Mouse (Mus musculus): ENCODE data around the gene Prickle2. TPM values are rescaled to one million over a fixed set of nuclear protein-coding genes. Genes with fewer than 3 reads are reported as not detected.

Gene Prickle2
- polyA plus RNA-seq, 1 experiment from 2014 or later, result 7.5 TPM

- Histone ChIP-seq H3K9me3 (no peaks in the 10 kb centered on the region), H3K4me2 (replicated peaks) (no peak overlapping the region), H3K36me3 (no peaks in the 10 kb centered on the region), H3K4me1 (no peaks in the 10 kb centered on the region), H3K27me3 (no peaks in the 10 kb centered on the region), H3K9ac (no peak overlapping the region), H3K4me3 (no peak overlapping the region), H3K27ac (no peak overlapping the region)
- 75% methylated on average over 8 of the region's 8 CpGs for WGBS
- ATAC-seq (ENCODE audit: insufficient number of reproducible peaks, insufficient read depth, low FRiP score, low TSS enrichment), result no peak
Measured at GRCm38 (mm10) chr6:92627048-92627617, 78.8 kb downstream of the Prickle2 start.

GRCm38 (mm10) chr6:92625923-92626322 lies 80.0 kb downstream of the Prickle2 start:
- WGBS, result 76% methylated on average over 1 of the region's 1 CpGs
- ATAC-seq (ENCODE audit: insufficient number of reproducible peaks, insufficient read depth, low FRiP score, low TSS enrichment), result no peak
- Histone ChIP-seq H3K9ac (no peak overlapping the region), H3K4me3 (no peak overlapping the region), H3K4me1 (no peaks in the 10 kb centered on the region), H3K27me3 (no peaks in the 10 kb centered on the region), H3K4me2 (replicated peaks) (no peak overlapping the region), H3K9me3 (no peaks in the 10 kb centered on the region), H3K27ac (no peak overlapping the region), H3K36me3 (no peaks in the 10 kb centered on the region)

- Histone ChIP-seq H3K4me3 (no peak overlapping the region), H3K27me3 (no peaks in the 10 kb centered on the region), H3K27ac (no peak overlapping the region), H3K4me1 (no peaks in the 10 kb centered on the region), H3K4me2 (replicated peaks) (no peak overlapping the region), H3K36me3 (peaks cover 2% of the 10 kb centered on the region; the same call in 1 of the 2 replicates), H3K9me3 (peaks cover 2% of the 10 kb centered on the region), H3K9ac (no peak overlapping the region)
- ATAC-seq (ENCODE audit: insufficient number of reproducible peaks, insufficient read depth, low FRiP score, low TSS enrichment), result no peak
- 66% methylated on average over 6 of the region's 6 CpGs for WGBS
Measured at GRCm38 (mm10) chr6:92624306-92624705, 81.6 kb downstream of the Prickle2 start.

GRCm38 (mm10) chr6:92617183-92617582 lies 88.8 kb downstream of the Prickle2 start:
- Histone ChIP-seq H3K27ac (no peak overlapping the region), H3K4me1 (no peaks in the 10 kb centered on the region), H3K9me3 (peaks cover 7% of the 10 kb centered on the region), H3K27me3 (no peaks in the 10 kb centered on the region), H3K36me3 (peaks cover 11% of the 10 kb centered on the region; the same call in 1 of the 2 replicates), H3K4me2 (replicated peaks) (no peak overlapping the region), H3K9ac (no peak overlapping the region), H3K4me3 (no peak overlapping the region)
- 71% methylated on average over 2 of the region's 2 CpGs for WGBS
- no peak for ATAC-seq (ENCODE audit: insufficient number of reproducible peaks, insufficient read depth, low FRiP score, low TSS enrichment)

GRCm38 (mm10) chr6:92614771-92615170 lies 91.2 kb downstream of the Prickle2 start:
- H3K4me1 ChIP-seq, result peaks cover 2% of the 10 kb centered on the region
- no peak overlapping the region for H3K27ac ChIP-seq
- H3K9me3 ChIP-seq, result peaks cover 7% of the 10 kb centered on the region
- H3K9ac ChIP-seq, result no peak overlapping the region
- H3K4me2 ChIP-seq (replicated peaks), result no peak overlapping the region
- H3K36me3 ChIP-seq, result peaks cover 11% of the 10 kb centered on the region; the same call in 1 of the 2 replicates
- WGBS, result 89% methylated on average over 3 of the region's 3 CpGs
- H3K27me3 ChIP-seq, result no peaks in the 10 kb centered on the region
- no peak overlapping the region for H3K4me3 ChIP-seq
- ATAC-seq (ENCODE audit: insufficient number of reproducible peaks, insufficient read depth, low FRiP score, low TSS enrichment), result no peak

- H3K9ac ChIP-seq, result no peak overlapping the region
- no peaks in the 10 kb centered on the region for H3K27me3 ChIP-seq
- no peak overlapping the region for H3K4me3 ChIP-seq
- H3K27ac ChIP-seq, result no peak overlapping the region
- peaks cover 24% of the 10 kb centered on the region for H3K4me1 ChIP-seq
- no peak overlapping the region for H3K4me2 ChIP-seq (replicated peaks)
- H3K9me3 ChIP-seq, result no peaks in the 10 kb centered on the region
- ATAC-seq (ENCODE audit: insufficient number of reproducible peaks, insufficient read depth, low FRiP score, low TSS enrichment), result no peak
- H3K36me3 ChIP-seq, result no peaks in the 10 kb centered on the region
- 57% methylated on average over 2 of the region's 2 CpGs for WGBS
Measured at GRCm38 (mm10) chr6:92612151-92612769, 93.7 kb downstream of the Prickle2 start.

GRCm38 (mm10) chr6:92609682-92610235 lies 96.2 kb downstream of the Prickle2 start:
- no peak for ATAC-seq (ENCODE audit: insufficient number of reproducible peaks, insufficient read depth, low FRiP score, low TSS enrichment)

GRCm38 (mm10) chr6:92609078-92609477 lies 96.9 kb downstream of the Prickle2 start:
- Histone ChIP-seq H3K4me1 (peaks cover 28% of the 10 kb centered on the region), H3K9ac (no peak overlapping the region), H3K9me3 (no peaks in the 10 kb centered on the region), H3K27me3 (no peaks in the 10 kb centered on the region), H3K4me2 (replicated peaks) (no peak overlapping the region), H3K36me3 (no peaks in the 10 kb centered on the region), H3K4me3 (no peak overlapping the region), H3K27ac (no peak overlapping the region)
- ATAC-seq (ENCODE audit: insufficient number of reproducible peaks, insufficient read depth, low FRiP score, low TSS enrichment), result no peak
- WGBS, result 65% methylated on average over 3 of the region's 3 CpGs

More at GRCm38 (mm10) chr6:92609682-92610235, 96.2 kb downstream of the Prickle2 start:
- Histone ChIP-seq H3K9ac (no peak overlapping the region), H3K4me3 (no peak overlapping the region), H3K4me1 (peaks cover 28% of the 10 kb centered on the region), H3K4me2 (replicated peaks) (no peak overlapping the region), H3K9me3 (no peaks in the 10 kb centered on the region), H3K36me3 (no peaks in the 10 kb centered on the region), H3K27me3 (no peaks in the 10 kb centered on the region), H3K27ac (no peak overlapping the region)
- 39% methylated on average over 9 of the region's 9 CpGs for WGBS

- 32% methylated on average over 2 of the region's 2 CpGs for WGBS
Measured at GRCm38 (mm10) chr6:92605156-92605555, 100.8 kb downstream of the Prickle2 start.

GRCm38 (mm10) chr6:92596340-92596739 lies 109.6 kb downstream of the Prickle2 start:
- H3K9me3 ChIP-seq, result no peaks in the 10 kb centered on the region
- H3K4me1 ChIP-seq, result no peaks in the 10 kb centered on the region
- H3K27me3 ChIP-seq, result 0 out of 2 replicates have a peak, but pooled peaks cover 2% of the 10 kb centered on the region
- H3K36me3 ChIP-seq, result no peaks in the 10 kb centered on the region
- no peak overlapping the region for H3K9ac ChIP-seq
- no peak overlapping the region for H3K4me2 ChIP-seq (replicated peaks)
- WGBS, result 85% methylated on average over 3 of the region's 3 CpGs
- H3K27ac ChIP-seq, result no peak overlapping the region
- H3K4me3 ChIP-seq, result no peak overlapping the region
- ATAC-seq (ENCODE audit: insufficient number of reproducible peaks, insufficient read depth, low FRiP score, low TSS enrichment), result no peak

More at GRCm38 (mm10) chr6:92605156-92605555, 100.8 kb downstream of the Prickle2 start:
- Histone ChIP-seq H3K27ac (no peak overlapping the region), H3K9ac (no peak overlapping the region), H3K27me3 (no peaks in the 10 kb centered on the region), H3K4me2 (replicated peaks) (no peak overlapping the region), H3K4me3 (no peak overlapping the region), H3K36me3 (no peaks in the 10 kb centered on the region), H3K4me1 (peaks cover 28% of the 10 kb centered on the region), H3K9me3 (no peaks in the 10 kb centered on the region)
- no peak for ATAC-seq (ENCODE audit: insufficient number of reproducible peaks, insufficient read depth, low FRiP score, low TSS enrichment)

GRCm38 (mm10) chr6:92589381-92590065 lies 116.4 kb downstream of the Prickle2 start:
- H3K4me3 ChIP-seq, result no peak overlapping the region
- 77% methylated on average over 5 of the region's 5 CpGs for WGBS

GRCm38 (mm10) chr6:92584026-92584425 lies 121.9 kb downstream of the Prickle2 start:
- Histone ChIP-seq H3K36me3 (no peaks in the 10 kb centered on the region), H3K4me3 (no peak overlapping the region), H3K27me3 (no peaks in the 10 kb centered on the region), H3K4me1 (no peaks in the 10 kb centered on the region), H3K27ac (no peak overlapping the region), H3K9me3 (no peaks in the 10 kb centered on the region), H3K9ac (no peak overlapping the region), H3K4me2 (replicated peaks) (no peak overlapping the region)
- 71% methylated on average over 1 of the region's 1 CpGs for WGBS
- ATAC-seq (ENCODE audit: insufficient number of reproducible peaks, insufficient read depth, low FRiP score, low TSS enrichment), result no peak

More at GRCm38 (mm10) chr6:92589381-92590065, 116.4 kb downstream of the Prickle2 start:
- H3K9ac ChIP-seq, result no peak overlapping the region
- no peak overlapping the region for H3K4me2 ChIP-seq (replicated peaks)
- no peaks in the 10 kb centered on the region for H3K4me1 ChIP-seq
- H3K27ac ChIP-seq, result no peak overlapping the region
- no peaks in the 10 kb centered on the region for H3K36me3 ChIP-seq
- H3K27me3 ChIP-seq, result no peaks in the 10 kb centered on the region
- H3K9me3 ChIP-seq, result no peaks in the 10 kb centered on the region
- ATAC-seq (ENCODE audit: insufficient number of reproducible peaks, insufficient read depth, low FRiP score, low TSS enrichment), result no peak
